Mouse (Mus musculus) forebrain, embryonic 11.5 days (tissue): Measurements from ENCODE around the gene Ubr7. TPM values are rescaled to one million over a fixed set of nuclear protein-coding genes. Genes with fewer than 3 reads are reported as not detected.

ENCODE experiments used
- ATAC-seq: fragments of 200-750 bp; cut with Nextera tagmentation; replicated peaks from 2 replicates; pipeline ENCODE4 v1.8.0; 2017; ENCODE audit warnings: moderate TSS enrichment; ENCODE audit not compliant: low FRiP score
- DNase-seq: peaks from one replicate; pipeline ENCODE4 v3.0.0-alpha.2; 2017; ENCODE audit warnings: low spot score
- H3K27ac ChIP-seq: fragments of 300-500 bp; sonication (generic); 2 replicates; pipeline ENCODE4 v1.5.1; 2014; ENCODE audit warnings: low read depth, low read length
- H3K27me3 ChIP-seq: fragments of 300-500 bp; sonication (generic); 2 replicates; pipeline ENCODE4 v1.6.1; 2014; ENCODE audit warnings: mild to moderate bottlenecking, low read length, mixed read lengths; ENCODE audit not compliant: control insufficient read depth, insufficient read depth
- H3K36me3 ChIP-seq: fragments of 300-500 bp; sonication (generic); 2 replicates; pipeline ENCODE4 v1.6.1; 2014; ENCODE audit warnings: mild to moderate bottlenecking, low read length, moderate library complexity, mixed read lengths; ENCODE audit not compliant: control insufficient read depth, insufficient read depth
- H3K4me1 ChIP-seq: fragments of 300-500 bp; sonication (generic); replicated peaks from 2 replicates; pipeline ENCODE4 v1.6.1; 2014; ENCODE audit warnings: low read length, mixed read lengths; ENCODE audit not compliant: control insufficient read depth, insufficient read depth
- H3K4me2 ChIP-seq: fragments of 300-500 bp; sonication (generic); 2 replicates; pipeline ENCODE4 v1.6.1; 2014; ENCODE audit warnings: low read depth, mild to moderate bottlenecking, low read length, moderate library complexity, mixed read lengths; ENCODE audit not compliant: severe bottlenecking
- H3K4me3 ChIP-seq: fragments of 300-500 bp; sonication (generic); 2 replicates; pipeline ENCODE4 v1.5.1; 2014; ENCODE audit warnings: low read depth, low read length
- H3K9ac ChIP-seq: fragments of 300-500 bp; sonication (generic); 2 replicates; pipeline ENCODE4 v1.6.1; 2014; ENCODE audit warnings: low read length
- H3K9me3 ChIP-seq: fragments of 300-500 bp; sonication (generic); 2 replicates; pipeline ENCODE4 v1.6.1; 2016; ENCODE audit warnings: low read length, mixed read lengths; ENCODE audit not compliant: control insufficient read depth
- WGBS: fragments of 180-500 bp; shearing (Covaris S2); extraction: QIAGEN DNeasy Blood & Tissue Kit; methylation state at CpG from one replicate; pipeline ENCODE4 v1.1.7; 2014; 5-methylcytosine and 5-hydroxymethylcytosine counted together
- polyA plus RNA-seq: library from polyadenylated mRNA; unstranded; fragments of >200 nt; fragmentation: Nextera tagmentation; extraction: Ambion mirVana; gene quantifications from 2 replicates; pipeline ENCODE4 v1.2.1, GENCODE M21; 2014

Ubr7 gene
- polyA plus RNA-seq, 1 experiment from 2014 or later = 70.6 TPM

DNA sequence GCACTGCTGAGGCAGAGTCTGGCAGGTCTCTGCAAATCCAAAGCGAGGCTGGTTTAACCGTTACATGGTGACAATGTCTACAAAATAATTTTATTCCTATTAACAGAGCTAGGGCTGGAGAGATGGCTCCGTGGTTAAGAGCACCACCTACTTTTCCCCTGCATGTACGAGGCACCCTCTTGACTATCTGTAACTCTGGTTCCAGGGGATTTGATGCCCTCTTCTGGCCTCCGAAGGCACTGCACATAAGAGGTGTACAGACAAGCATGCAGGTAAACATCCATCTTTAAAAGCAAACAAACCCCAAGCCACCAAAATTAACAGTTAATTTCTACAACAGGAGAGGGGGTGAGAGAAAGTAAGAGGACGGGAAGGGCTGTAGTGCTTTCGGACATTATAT is 1.5 kb upstream of the Ubr7 start:
- no peaks in the 10 kb centered on the region for H3K27me3 ChIP-seq
- ATAC-seq (no peak), DNase-seq (peak; percentile 57)
- no peaks in the 10 kb centered on the region for H3K36me3 ChIP-seq
- H3K9ac ChIP-seq = no peak overlapping the region; the same call in 1 of the 2 replicates
- 90% methylated on average over 7 of the region's 7 CpGs for WGBS
- H3K4me1 ChIP-seq = peaks cover 8% of the 10 kb centered on the region; the same call in 1 of the 2 replicates
- H3K4me2 ChIP-seq = peak overlapping the region; percentile 82
- H3K9me3 ChIP-seq = no peaks in the 10 kb centered on the region
- H3K4me3 ChIP-seq = peak overlapping the region; percentile 75
- H3K27ac ChIP-seq = no peak overlapping the region

DNA sequence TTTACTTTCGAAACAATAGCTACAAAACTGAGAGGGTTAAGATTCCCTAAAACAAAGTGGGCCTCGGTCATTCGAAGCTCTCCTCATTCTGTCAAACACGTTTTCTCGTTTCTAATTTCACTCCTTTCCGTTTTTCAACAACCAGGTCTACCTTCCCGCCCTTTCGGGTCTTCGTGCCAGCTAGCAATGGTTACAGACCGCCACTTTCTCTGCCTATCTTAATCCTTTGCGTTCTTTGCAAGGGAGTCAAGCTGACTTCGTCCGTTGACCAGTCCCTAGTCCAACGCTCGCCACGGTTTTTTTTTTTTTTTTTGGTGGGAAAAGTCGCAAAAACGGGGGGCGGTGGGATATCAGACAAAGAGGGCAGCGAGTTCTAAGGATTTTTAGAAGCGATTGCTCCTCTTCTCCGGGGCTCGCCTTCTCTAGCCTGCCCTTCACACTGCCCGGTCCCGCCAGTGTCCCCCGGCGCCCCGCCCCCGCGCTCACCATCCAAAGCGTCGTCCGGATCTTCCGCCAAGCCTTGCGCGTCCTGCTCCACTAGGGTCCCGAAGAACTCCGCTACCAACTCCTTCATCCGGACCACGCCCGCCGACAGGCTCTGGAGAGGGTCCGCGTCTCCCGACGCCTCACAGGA is 595 bp upstream of the Ubr7 start:
- Histone ChIP-seq H3K36me3 (no peaks in the 10 kb centered on the region), H3K4me2 (peak overlapping the region; percentile 82), H3K4me1 (peaks cover 8% of the 10 kb centered on the region; the same call in 1 of the 2 replicates), H3K9ac (peak overlapping the region; percentile 75), H3K27me3 (no peaks in the 10 kb centered on the region), H3K27ac (peak overlapping the region; percentile 84), H3K9me3 (no peaks in the 10 kb centered on the region), H3K4me3 (peak overlapping the region; percentile 75)
- WGBS = 1% methylated on average over 46 of the region's 46 CpGs
- DNase-seq = no peak
- ATAC-seq = peak; percentile 81; the same call in 1 of the 2 replicates

DNA sequence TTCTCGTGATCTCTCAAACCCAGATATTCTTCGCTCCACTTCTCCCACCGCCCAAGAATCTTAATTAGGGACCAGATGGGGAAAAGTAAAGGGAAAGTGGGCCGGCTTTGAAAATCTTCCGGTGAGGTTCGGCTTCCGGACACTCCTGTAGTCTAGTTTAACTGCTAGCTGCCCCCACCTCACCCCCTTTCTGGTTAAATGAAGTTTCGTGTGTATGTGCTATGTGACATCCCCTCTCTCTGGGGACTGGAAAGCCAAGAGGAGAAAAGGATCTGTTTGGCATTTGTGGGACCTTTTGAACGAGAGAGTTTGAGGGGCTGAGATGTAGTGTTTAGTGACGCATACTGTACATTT is 613 bp downstream of the Ubr7 start, which contains the start of gene Gm20604:
Gene Gm20604, minus strand, starts transcription at position 270 of the 354 bp plus-strand sequence.
- peak within 1 kb of the TSS; percentile 87 for H3K4me2 ChIP-seq
- DNase-seq (no peak), ATAC-seq (no peak)
- no peaks in the 10 kb centered on the region for H3K9me3 ChIP-seq
- H3K27me3 ChIP-seq = no peaks in the 10 kb centered on the region
- 0% methylated on average over 10 of the region's 10 CpGs for WGBS
- peak within 1 kb of the TSS; percentile 84 for H3K27ac ChIP-seq
- peak within 1 kb of the TSS; percentile 75 for H3K4me3 ChIP-seq
- peaks cover 8% of the 10 kb centered on the region; the same call in 1 of the 2 replicates for H3K4me1 ChIP-seq
- no peaks in the 10 kb centered on the region; the same call in 1 of the 2 replicates for H3K36me3 ChIP-seq
- H3K9ac ChIP-seq = peak within 1 kb of the TSS; percentile 84

- ATAC-seq = no peak
- no peaks in the 10 kb centered on the region for H3K27me3 ChIP-seq
- 0 out of 2 replicates have a peak overlapping the region, but pooled peaks have one; percentile 64 for H3K27ac ChIP-seq
Measured at GRCm38 (mm10) chr12:102758936-102759335, 1.2 kb downstream of the Ubr7 start.

GRCm38 (mm10) chr12:102761668-102762067 is 3.9 kb downstream of the Ubr7 start:
- no peak for ATAC-seq
- H3K36me3 ChIP-seq = no peaks in the 10 kb centered on the region; the same call in 1 of the 2 replicates
- 89% methylated on average over 3 of the region's 3 CpGs for WGBS

More at GRCm38 (mm10) chr12:102758936-102759335, 1.2 kb downstream of the Ubr7 start:
- Histone ChIP-seq H3K9me3 (no peaks in the 10 kb centered on the region), H3K4me1 (peaks cover 8% of the 10 kb centered on the region; the same call in 1 of the 2 replicates), H3K4me2 (peak overlapping the region; percentile 87), H3K36me3 (no peaks in the 10 kb centered on the region; the same call in 1 of the 2 replicates), H3K9ac (peak overlapping the region; percentile 84), H3K4me3 (peak overlapping the region; percentile 75)
- no peak for DNase-seq
- 4% methylated on average over 5 of the region's 5 CpGs for WGBS

DNA sequence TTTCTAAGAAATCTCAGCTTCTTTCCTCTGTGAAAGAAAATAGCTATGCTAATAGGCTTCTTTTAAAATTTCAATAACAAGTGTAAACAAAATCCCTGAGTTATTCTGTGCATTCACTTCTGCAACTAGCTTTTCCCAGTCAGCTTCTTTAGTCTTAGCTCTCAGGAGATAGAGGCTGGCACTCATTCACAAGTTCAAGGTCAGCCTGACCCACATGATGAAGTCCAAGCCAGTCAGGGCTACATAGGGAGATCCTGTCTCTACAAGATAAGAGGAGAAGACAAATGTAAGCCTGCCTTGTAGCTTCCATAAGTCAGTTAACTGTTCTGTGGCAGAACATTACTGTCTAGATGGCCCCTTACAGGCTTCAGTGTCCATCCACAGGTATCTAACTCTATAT is 5.9 kb downstream of the Ubr7 start:
- peaks cover 5% of the 10 kb centered on the region; the same call in 1 of the 2 replicates for H3K36me3 ChIP-seq
- no peak for ATAC-seq
- no peak overlapping the region for H3K27ac ChIP-seq
- no peaks in the 10 kb centered on the region for H3K9me3 ChIP-seq
- H3K9ac ChIP-seq = no peak overlapping the region
- no peak overlapping the region for H3K4me2 ChIP-seq
- H3K27me3 ChIP-seq = no peaks in the 10 kb centered on the region
- no peak overlapping the region for H3K4me3 ChIP-seq
- no peak for DNase-seq
- peaks cover 3% of the 10 kb centered on the region; the same call in 1 of the 2 replicates for H3K4me1 ChIP-seq

More at GRCm38 (mm10) chr12:102761668-102762067, 3.9 kb downstream of the Ubr7 start:
- no peak for DNase-seq
- H3K4me1 ChIP-seq = peaks cover 4% of the 10 kb centered on the region; the same call in 1 of the 2 replicates
- H3K9ac ChIP-seq = no peak overlapping the region
- no peak overlapping the region for H3K4me2 ChIP-seq
- H3K27me3 ChIP-seq = no peaks in the 10 kb centered on the region
- no peak overlapping the region for H3K4me3 ChIP-seq
- no peaks in the 10 kb centered on the region for H3K9me3 ChIP-seq
- H3K27ac ChIP-seq = no peak overlapping the region

DNA sequence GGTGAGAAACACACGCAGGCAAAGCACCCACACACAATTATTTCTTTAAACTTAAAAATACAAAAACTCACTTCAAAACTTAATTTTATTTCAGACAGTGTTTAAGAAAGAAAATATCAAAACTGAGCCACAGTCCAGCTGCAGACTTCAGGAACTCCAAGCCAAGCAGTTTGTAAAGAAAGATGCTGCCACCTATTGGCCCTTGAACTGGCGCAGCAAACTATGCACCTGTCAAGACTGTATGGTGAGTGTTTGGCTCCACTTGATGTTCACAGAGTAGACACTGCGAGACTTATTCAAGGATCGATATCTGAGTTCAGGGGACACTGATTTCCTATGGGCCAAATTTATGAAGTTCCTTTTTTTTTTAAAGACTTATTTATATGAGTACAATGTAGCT is 11.2 kb downstream of the Ubr7 start:
- H3K4me1 ChIP-seq = no peaks in the 10 kb centered on the region
- no peak for DNase-seq
- no peak overlapping the region for H3K4me2 ChIP-seq
- WGBS = 93% methylated on average over 4 of the region's 4 CpGs
- no peak overlapping the region for H3K4me3 ChIP-seq
- no peak overlapping the region for H3K27ac ChIP-seq
- ATAC-seq = no peak
- peaks cover 19% of the 10 kb centered on the region for H3K36me3 ChIP-seq
- no peaks in the 10 kb centered on the region for H3K9me3 ChIP-seq
- no peak overlapping the region for H3K9ac ChIP-seq
- no peaks in the 10 kb centered on the region for H3K27me3 ChIP-seq

- Histone ChIP-seq H3K27me3 (no peaks in the 10 kb centered on the region), H3K27ac (no peak overlapping the region), H3K4me1 (no peaks in the 10 kb centered on the region), H3K9me3 (no peaks in the 10 kb centered on the region), H3K4me2 (no peak overlapping the region), H3K9ac (no peak overlapping the region), H3K4me3 (no peak overlapping the region), H3K36me3 (peaks cover 19% of the 10 kb centered on the region)
- 99% methylated on average over 8 of the region's 8 CpGs for WGBS
- ATAC-seq (no peak), DNase-seq (no peak)
Measured at GRCm38 (mm10) chr12:102771601-102772000, 13.8 kb downstream of the Ubr7 start.

GRCm38 (mm10) chr12:102772676-102773075 is 14.9 kb downstream of the Ubr7 start:
- H3K27me3 ChIP-seq = no peaks in the 10 kb centered on the region
- H3K9ac ChIP-seq = no peak overlapping the region
- DNase-seq (no peak), ATAC-seq (no peak)
- H3K27ac ChIP-seq = no peak overlapping the region
- no peak overlapping the region for H3K4me3 ChIP-seq
- no peaks in the 10 kb centered on the region for H3K4me1 ChIP-seq
- no peak overlapping the region for H3K4me2 ChIP-seq
- 90% methylated on average over 5 of the region's 5 CpGs for WGBS
- H3K36me3 ChIP-seq = peaks cover 21% of the 10 kb centered on the region
- no peaks in the 10 kb centered on the region for H3K9me3 ChIP-seq
